Mouse (Mus musculus) testis, postnatal 10 days (tissue): ENCODE measurements at regions not wholly inside any gene's neighbourhood (a gene's known extent, or its start where the extent isn't known, plus 50 kb on each side); places are given as distances from the start of the nearest gene placed in this dataset.

ENCODE experiments used
- DNase-seq: peaks from one replicate; pipeline ENCODE4 v3.0.0; 2021; ENCODE audit warnings: low spot score

DNA sequence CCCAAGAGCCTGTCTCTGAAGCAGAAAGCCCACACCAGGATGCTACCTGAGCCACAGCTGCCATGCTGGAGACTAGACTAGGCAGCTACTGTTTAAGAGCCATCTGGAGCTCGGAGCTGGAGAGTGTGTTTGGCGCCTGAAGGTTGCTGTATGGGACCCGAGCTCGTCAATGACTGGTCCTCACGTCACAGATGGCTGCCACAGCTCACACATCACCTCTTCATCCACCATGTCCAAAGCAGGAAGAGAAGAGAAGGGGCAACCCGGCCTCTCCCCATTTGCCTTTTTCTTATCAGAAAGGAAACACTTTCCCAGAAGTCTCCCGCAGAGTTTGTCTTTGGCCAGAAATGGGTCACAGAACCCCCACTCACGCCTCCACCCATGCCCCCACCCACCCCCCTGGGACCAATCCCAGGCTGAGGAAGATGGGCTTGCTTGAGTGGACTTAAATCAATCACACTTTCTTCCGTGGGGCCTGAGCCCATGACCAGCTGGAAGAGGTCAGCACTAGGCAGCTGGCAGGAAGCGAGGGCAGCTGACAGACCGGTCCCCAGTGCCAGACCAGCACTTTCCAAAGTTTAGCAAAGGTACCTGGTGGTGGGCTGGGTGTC, 53.5 kb upstream of the Ptpn1 start:
- no peak for DNase-seq

DNA sequence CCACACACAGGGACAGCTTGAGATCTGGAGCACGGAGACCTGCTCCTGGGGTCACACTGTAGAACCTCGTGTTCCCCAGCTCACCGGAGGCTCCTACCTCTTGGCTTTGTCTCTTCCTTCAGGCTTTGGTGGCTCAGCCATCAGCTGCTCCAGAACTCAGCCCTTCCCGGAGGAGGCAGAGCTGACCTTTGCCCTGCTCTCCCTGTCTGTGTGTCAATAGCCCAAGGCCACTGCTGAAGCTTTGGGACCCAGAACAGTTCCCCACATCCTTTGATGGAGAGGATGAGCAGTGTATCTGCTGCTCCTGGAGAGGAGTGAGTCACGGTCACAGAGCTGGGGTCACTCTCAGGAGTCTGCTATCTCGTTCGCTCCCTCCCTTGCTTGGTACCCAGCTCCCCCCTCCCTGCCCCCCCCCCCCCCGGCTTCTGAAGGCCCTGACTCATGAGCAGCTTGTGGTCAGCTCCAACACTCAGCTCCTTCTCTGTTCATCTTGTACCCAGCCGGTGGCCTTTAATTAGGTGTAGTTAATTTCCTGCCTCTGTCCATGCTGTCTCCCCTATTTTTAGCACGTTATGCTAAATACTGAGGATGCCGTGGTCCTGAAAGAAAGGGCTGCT, 54.5 kb upstream of the Ptpn1 start:
- no peak for DNase-seq

DNA sequence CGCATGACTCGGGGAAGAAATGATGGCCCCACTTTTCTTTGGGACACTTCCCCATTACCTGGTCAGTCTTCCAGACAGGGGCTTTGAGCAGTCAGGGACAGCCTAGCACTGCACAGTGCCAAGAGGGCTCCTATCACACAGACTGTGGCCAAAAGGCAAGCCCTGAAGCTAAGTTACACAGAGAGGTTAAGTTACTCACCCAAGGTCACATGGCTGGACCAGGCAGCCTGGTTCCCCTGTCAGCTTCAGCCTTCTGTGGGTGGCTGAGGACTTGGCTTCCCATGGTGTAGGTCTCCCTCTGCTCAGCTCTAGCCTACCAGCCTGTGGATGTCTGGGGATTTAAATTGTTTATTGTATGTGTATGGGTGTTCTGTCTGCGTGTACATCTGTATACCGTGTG, 59.4 kb upstream of the Ptpn1 start:
- no peak for DNase-seq

DNA sequence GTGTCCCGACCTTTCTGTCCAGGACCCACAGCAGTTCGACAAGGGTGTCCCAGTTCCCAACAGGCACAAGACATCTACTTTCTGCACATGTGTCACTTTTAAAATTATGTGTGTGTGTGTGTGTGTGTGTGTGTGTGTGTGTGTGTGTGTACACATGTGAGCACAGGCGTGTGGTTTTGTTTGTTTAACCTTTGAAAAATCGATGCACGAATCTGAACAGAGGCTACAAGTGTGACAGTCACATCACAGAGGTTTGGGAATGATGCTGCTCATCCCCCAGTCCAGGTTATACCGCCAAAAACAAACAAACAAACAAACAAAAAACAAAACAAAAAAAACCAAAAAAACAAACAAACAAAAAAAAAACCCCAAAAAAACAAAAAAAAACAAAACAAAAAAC, 61.7 kb upstream of the Ptpn1 start:
- no peak for DNase-seq

DNA sequence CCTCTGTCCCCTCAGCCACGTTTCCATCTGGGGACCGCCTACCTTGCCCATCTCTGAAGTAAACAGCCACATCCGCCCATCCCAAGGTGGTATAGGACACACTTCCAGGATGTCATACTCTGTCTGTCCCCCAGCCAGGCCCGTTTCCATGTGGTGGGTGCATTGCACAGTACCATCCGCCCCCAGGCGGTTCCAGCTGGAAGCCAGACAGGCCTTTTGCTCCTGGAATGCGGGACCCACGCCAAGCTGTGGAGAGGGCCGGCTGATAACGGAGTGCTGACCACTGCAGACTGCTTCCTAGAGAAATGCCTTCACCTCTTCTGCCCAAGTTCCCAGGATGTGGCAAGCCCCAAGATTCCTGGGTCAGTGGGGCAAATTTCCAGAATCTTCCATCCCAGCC, 65.1 kb upstream of the Ptpn1 start:
- DNase-seq, result peak; percentile 94

DNA sequence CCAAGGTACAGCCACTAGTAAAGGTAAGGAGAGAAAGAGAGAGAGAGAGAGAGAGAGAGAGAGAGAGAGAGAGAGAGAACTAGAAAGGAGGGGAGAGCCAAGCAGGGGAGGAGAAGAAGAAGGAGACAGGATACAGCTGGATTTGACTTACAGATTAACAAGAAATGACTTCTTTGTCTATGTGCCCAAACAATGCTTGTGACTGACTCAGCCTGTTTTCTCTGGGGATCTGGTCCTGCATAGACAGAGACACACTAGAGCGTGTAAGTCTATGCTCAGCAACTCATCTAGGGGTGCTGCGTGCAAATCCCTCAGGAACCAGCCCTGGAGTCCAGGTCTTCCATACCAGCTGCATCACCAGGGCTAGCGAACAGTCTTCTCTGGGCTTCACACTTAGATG, 66.3 kb upstream of the Ptpn1 start:
- DNase-seq, result no peak

DNA sequence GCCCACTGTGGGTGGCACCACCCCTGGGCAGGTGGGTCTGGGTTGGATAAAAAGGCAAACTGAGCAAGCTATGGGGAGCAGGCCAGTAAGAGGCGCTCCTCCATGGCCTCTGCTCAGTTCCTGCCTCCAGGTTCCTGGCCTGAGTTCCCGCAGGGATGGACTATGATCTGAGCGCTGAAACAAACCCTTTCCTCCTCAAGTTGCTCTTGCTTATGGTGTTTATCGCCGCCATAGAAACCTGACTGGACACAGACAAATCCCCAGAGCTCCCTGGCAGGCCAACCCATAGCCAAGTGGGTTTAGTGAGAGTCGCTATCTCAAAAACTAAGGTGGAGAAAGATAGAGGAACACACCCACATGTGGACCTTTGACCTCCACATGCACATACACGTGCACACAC, 67.2 kb upstream of the Ptpn1 start:
- DNase-seq, result no peak

DNA sequence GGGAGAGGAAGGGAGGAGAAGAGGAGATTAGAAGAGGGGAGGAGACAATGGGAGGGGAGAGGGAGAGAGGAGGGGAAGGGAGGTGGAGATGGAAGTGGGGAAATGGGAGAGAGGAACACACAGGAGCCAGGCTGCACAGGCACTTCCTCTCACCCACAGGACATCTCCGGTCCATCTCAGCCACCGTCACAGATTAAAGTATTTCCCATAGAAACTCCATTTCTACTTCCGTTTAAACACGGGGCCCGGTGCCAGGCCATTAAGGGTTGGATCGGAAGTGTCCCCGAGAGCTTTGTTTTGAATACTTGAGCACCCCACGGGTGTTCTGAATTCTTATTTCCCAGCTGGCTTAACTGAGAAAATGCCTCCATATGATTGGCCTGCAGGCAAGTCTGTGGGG, 67.6 kb upstream of the Ptpn1 start:
- DNase-seq, result no peak

DNA sequence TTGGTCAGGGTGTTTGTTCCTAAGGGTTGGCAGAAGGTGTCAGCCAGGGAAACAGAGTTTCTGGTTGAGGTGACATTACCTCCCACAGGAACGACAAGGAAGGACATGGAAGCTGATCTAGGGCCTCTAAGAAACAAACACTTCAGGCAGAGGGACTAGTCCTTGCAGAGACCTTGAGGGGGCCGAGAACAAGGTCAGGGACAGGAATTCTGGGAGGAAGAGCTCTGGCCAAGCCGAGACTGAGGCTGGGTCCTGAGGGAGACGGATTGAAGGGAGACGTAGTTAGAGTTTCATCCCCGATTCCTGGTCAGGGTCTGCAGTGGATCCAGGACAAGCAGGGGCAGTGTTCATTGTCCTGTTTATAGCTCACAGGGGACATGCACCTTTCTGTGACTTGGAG, 68.2 kb upstream of the Ptpn1 start:
- no peak for DNase-seq

DNA sequence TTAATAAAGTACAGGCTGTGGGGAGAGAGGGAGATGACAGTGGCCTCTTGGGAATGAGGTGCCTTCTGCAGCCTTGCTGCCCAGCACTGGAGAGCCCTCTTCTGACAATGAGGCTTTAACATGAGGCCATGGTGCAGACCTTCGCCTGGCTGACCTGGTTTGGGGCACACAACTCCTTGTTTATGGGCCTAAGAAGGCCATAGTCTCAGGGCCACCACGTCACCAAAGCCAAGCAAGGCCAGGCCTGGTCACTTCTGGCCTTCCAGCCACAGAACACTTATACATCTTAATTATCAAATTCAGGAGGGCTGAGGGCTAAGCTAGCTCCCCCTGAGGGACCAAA, 70.7 kb upstream of the Ptpn1 start:
- DNase-seq, result no peak

DNA sequence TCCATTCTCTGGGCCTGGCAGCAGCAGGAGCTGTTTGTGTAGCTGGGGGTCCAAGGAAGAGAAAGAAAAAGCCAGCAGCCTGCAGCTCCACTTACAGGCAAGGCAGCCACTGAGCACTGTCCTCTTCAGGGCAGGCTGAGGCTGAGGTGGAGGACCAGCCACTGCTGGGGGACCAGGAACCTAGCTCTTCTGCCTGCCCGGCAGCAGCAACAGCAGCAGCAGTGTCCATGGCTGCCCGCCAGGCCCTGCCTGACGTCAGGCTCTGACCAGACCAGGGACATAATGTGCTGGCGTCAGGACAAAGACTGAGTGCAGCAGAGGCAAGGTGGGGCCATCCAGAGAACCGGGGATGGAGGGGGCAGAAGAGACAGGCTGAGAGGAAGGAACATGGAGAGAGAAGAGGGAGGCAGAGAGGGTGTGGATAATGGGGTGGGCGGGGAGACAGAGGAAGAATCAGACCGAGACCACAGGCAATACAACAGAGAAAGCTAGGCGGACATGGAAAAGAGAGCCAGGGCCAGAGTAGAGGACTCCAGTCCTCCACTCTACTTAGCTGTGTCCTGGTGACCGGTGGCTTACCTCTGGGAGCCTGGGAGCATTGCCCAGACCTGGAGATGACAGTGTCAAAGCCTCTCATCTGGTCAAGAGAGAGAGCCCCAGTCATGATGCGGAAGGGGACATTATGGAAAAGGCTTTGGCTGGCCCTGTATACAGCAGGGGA, 71.2 kb upstream of the Ptpn1 start:
- DNase-seq, result peak; percentile 92

DNA sequence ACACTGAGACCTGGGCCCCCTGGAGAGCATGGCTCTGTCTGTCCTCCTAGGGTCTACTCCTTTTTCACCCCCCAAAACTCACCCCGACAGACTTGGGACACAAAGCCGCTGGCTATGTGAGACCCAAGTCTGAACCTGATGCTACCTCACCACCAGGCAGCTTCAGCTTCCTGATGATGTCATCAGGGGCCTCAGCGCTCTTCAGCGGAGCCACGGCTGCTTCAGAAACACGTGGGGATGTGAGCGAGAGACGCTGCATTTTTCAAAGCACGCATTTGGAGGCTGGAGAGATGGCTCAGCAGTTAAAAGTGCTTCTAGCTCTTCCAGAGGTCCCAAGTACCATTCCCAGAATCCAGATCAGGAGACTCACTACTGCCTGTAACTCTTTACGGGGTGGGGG, 72.3 kb upstream of the Ptpn1 start:
- no peak for DNase-seq

DNA sequence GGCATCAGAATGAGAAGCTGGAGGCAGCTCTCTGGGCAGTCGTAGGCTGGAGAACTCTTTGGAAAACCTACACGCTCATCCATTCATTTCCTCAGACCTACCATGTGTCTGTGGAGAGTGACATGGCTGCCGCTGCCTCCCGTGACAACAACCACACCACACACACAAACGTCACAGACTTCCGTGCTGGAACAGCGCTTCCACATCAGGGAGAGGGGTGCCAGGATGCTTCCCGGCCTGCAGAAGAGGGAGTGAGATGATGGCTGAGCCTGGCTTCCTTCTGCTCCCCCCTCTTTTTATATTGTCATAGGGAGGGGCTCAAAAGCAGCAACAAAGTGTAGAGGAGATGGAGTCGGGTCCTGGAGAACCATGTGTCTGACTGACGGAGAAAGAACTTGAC, 73.5 kb upstream of the Ptpn1 start:
- no peak for DNase-seq

DNA sequence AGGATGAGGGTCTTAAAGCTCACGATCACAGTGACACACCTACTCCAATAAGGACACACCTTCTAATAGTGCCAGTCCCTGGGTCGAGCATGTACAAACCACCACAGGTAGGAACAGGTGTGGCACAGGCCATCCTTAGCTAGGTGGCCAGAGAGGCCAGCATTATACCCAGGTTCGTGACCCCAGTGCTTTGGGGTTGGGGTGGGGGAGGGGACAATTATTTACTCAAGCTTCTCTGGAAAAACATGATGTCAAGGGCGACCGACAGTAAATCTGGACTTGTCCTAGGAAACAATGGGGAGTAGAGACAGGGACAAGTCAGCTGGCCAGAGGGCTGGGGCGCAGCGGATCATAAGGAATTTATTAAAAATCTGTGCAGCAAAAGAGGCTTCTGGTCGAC, 73.9 kb upstream of the Ptpn1 start:
- no peak for DNase-seq

DNA sequence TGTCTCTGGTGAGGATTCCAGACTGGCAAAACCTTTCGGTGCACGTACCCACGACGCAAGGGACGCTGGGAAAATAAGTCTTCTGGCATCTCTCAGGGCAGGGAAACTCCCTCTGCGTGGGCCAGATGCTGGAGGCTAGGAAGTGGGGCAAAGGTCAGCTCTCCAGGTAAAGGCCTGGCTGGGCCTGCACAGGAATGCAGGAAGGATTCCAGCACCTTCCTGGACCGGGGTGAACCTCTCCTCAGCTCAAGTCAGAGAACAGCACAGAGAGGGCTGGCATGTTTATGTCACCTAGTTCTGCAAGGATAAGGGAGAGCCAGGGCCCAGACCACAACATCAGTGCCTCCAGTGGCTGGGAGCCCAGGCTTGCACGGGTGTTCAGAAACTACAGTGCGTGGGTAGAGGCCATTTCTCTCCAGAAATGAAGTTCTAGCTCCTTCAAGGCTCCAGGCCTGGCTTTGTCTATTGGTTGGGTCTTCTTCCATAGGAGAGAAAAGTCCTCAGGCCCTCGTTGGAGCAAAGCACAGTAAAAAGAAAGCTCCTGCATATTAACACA, 74.9 kb upstream of the Ptpn1 start:
- DNase-seq, result no peak

DNA sequence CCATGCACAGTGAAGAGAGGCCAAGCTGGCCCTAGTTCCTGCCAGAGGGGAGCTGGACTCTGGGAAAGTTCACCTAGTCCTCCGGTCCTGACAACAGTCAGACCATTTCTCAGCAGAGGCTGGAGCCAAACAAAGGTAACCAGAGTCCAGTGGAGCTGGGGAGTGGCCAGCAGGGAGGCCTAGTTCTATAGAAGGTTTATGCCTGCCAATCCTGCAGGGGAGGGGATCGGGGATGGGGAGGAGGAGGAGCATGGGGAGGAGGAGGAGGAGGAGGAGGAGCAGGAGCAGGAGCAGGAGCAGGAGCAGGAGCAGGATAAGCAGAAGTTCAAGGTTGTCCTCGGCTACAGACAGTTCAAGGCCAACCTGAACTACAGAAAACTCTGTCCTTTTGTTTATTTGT, 75.8 kb upstream of the Ptpn1 start:
- no peak for DNase-seq

DNA sequence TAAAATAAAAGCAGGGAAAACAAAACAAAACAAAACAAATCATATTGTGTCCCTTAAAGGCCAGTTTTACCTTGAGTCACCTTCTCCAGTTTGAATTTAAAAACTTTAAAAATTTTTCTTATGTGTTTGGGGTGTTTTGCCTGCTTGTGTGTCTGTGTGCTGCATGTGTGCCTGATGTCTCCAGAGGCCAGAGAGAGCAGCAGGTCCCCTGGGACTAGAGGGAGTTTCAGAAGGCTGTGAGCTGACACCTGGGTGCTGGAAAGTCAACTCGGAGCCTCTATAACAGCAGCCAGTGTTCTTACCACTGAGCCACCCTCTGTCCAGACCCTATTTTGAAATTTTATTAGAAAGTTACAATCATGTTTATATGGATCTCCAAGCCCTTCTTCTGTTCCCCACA, 77.8 kb upstream of the Ptpn1 start:
- DNase-seq, result no peak

DNA sequence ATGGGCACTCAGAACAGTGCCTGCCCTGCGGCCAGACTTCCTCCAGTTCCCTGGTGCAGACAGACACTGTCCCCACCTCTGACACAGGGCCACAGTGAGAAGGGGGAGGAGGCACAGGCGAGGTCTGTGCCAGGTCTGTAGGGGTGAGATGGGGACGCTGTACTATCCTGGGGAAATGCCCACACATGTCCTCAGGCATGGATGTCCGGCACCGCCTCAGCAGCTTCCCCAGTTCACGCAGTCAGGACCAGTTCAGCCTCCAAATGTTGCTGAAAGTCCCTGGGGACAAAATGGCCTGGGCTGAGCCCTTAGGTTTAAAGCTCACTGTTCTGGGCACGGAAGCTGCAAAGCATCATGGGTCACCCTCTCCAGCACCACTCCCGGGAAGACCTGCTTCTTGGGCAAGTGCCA, 78.4 kb upstream of the Ptpn1 start:
- no peak for DNase-seq

DNA sequence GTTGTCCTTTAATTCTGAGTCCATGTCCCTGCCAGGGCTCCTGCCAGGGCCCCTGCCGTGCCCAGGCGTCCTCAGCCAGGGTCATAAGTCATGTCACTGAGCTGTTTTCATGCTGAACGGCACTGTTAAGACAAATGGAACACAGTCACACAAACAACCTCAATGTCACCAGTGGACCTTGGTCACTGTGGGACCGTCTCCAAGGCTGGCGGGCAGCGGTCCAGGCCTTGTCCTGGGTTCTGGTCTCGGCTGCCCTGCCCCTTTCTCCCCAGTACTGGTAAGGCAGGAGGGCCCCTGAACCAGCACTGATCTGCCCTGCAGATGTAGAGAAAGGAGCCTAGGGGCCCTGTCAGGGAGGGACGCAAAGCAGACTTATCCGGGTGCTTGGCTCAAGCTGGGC, 79.3 kb upstream of the Ptpn1 start:
- DNase-seq, result no peak

DNA sequence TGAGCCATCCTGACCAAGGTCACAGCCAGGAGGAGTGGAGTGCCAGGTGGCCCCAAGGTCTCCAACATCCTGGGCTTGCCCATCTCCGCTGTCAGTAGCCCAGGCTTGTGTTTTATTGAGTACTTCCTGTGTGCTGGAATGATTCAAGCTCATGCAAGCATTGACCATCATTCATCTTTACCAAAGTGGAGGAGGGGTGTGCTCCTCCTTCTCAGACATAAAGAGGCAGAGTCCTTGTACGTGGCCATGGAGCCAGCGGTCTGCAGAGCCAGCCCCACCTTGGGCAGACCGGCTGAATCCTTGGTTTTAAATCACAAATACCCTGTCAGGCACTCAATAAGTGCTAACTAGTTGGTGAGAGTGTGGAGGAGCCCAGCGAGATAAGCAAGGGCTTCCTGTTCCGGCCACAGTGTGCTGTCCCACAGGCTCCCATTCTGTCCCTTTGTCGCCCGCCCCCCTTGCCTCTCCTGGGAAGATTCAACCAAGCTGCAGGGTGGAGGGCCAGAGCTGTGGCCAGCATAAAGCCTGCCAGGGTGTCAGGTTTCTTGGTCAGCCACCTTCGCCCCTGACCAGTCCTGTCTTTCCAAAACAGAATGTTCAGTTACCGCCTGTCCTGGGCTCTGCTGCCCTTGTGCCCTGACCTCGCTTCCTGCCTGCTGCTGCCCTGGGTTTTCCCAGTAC, 80.5 kb upstream of the Ptpn1 start:
- DNase-seq, result no peak

DNA sequence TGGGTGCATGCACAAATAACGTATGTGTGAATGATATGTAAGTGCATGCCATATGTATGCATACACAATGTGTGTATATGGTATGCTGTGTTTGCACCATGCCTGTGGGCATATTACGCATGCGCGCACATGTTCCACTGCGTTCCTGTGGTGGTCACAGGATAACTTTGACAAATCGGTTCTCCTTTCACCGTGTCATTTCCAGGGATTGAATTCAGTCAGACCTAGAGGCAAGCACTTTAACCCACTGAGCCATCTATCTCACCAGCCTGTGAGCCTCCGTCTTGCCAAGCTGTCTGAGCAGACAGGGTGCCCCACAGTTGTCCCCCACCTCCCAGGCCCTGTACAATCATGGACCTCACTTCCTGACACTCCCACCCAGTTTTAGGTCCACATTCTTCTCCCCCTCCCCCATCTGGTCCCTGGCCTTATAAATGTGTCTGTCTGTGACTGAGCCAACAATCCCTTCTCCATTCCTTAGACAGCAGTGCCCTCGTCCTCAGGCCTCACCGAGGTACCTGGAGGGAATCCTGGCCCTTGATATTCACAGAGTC, 81.8 kb upstream of the Ptpn1 start:
- no peak for DNase-seq
